10 mouse cellular contexts compared by ENCODE assay signal in the genomic region with DNA sequence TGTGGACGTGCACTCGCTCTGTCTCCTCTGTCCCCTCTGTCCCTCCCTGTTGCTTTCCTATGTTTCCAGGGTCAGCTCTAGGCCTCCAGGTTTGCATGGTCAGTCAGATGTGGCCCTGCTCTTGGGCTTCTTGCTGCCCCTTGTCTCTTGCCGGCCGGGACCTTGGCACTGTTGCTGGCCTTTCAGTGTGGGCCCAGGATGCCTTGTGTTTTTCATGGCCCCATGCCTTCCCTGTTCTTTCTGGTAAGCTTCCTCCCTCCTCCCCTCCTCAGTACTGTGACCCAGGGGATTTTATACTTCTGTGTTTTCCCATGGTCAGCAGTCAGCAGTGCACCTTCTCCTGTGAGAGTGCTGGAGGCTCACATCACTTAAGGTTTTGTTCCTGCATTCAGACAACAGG. TPM values are rescaled to one million over a fixed set of nuclear protein-coding genes. Genes with fewer than 3 reads are reported as not detected.
A peak's percentile ranks its signal among the peaks of the same experiment; 100 is the strongest.
DNase-seq lines count a peak whose midpoint lies in the region; ATAC-seq lines count a peak whose summit lies in the region.
"Had no signal": no experiment of that assay in that cellular context is flagged by ENCODE, and none has a peak within 500 bp of the region (broad histone marks: within the 10 kb centered on the region; RNA-seq: fewer than 3 reads in every experiment).

No protein-coding gene starts in this region.

- ATAC-seq in midbrain, embryonic 13.5 days, result no peak
- no peak for ATAC-seq in midbrain, embryonic 16.5 days
- ATAC-seq in kidney, embryonic 16.5 days (ENCODE audit: low FRiP score, low TSS enrichment), result 0 out of 2 replicates have a peak, but pooled peaks have one; percentile 25
- ATAC-seq in stomach, embryonic 16.5 days (ENCODE audit: insufficient read depth, low FRiP score), result no peak

- WGBS in midbrain, embryonic 13.5 days, result 14% methylated on average over 4 of the region's 4 CpGs
- 18% methylated on average over 4 of the region's 4 CpGs for WGBS in midbrain, embryonic 16.5 days
- WGBS in kidney, embryonic 16.5 days, result 26% methylated on average over 4 of the region's 4 CpGs
- WGBS in stomach, embryonic 16.5 days, result 42% methylated on average over 4 of the region's 4 CpGs

- peak; percentile 95 for DNase-seq in heart, adult 11 months
- DNase-seq in heart, adult 8-10 months (ENCODE audit: low spot score), result no peak
- DNase-seq in testis, postnatal 10 days (ENCODE audit: low spot score), result no peak
- DNase-seq in Muller cell, postnatal 12 days (ENCODE audit: inconsistent ontology term), result no peak
- DNase-seq: left cerebral cortex, postnatal 4 days had no signal

- H3K9me3 ChIP-seq in midbrain, embryonic 13.5 days, result 0 out of 2 replicates have a peak, but pooled peaks cover 4% of the 10 kb centered on the region
- H3K9me3 ChIP-seq in midbrain, embryonic 16.5 days (replicated peaks; ENCODE audit: control insufficient read depth, low read length, poor library complexity, severe bottlenecking), result no peaks in the 10 kb centered on the region
- no peaks in the 10 kb centered on the region for H3K9me3 ChIP-seq in kidney, embryonic 16.5 days (ENCODE audit: low read length)
- no peaks in the 10 kb centered on the region for H3K9me3 ChIP-seq in stomach, embryonic 16.5 days (replicated peaks; ENCODE audit: control insufficient read depth, low read length)
- H3K9me3 ChIP-seq: megakaryocyte, embryonic 14.5 days had no signal

- H3K9ac ChIP-seq in midbrain, embryonic 13.5 days (replicated peaks), result peak overlapping the region; percentile 19; the same call in 1 of the 2 replicates
- H3K9ac ChIP-seq in midbrain, embryonic 16.5 days (ENCODE audit: low read depth, low read length), result no peak overlapping the region
- H3K9ac ChIP-seq in kidney, embryonic 16.5 days (replicated peaks; ENCODE audit: low read length), result no peak overlapping the region
- peak overlapping the region; percentile 48 for H3K9ac ChIP-seq in stomach, embryonic 16.5 days (ENCODE audit: low read length)

- H3K4me2 ChIP-seq in midbrain, embryonic 13.5 days (replicated peaks), result peak overlapping the region; percentile 15; the same call in 1 of the 2 replicates
- no peak overlapping the region for H3K4me2 ChIP-seq in midbrain, embryonic 16.5 days (ENCODE audit: low read length)
- H3K4me2 ChIP-seq in kidney, embryonic 16.5 days (replicated peaks; ENCODE audit: low read depth, low read length), result no peak overlapping the region
- no peak overlapping the region; the same call in 1 of the 2 replicates for H3K4me2 ChIP-seq in stomach, embryonic 16.5 days (ENCODE audit: low read depth, low read length)

- H3K27me3 ChIP-seq in midbrain, embryonic 13.5 days, result no peaks in the 10 kb centered on the region
- no peaks in the 10 kb centered on the region for H3K27me3 ChIP-seq in midbrain, embryonic 16.5 days (ENCODE audit: control insufficient read depth, insufficient read depth, low read depth, low read length)
- H3K27me3 ChIP-seq in kidney, embryonic 16.5 days (ENCODE audit: insufficient read depth, low read length), result no peaks in the 10 kb centered on the region
- H3K27me3 ChIP-seq in stomach, embryonic 16.5 days (ENCODE audit: control insufficient read depth, insufficient read depth, low read length), result no peaks in the 10 kb centered on the region
- H3K27me3 ChIP-seq: megakaryocyte, embryonic 14.5 days had no signal

- H3K4me3 ChIP-seq in midbrain, embryonic 13.5 days (replicated peaks), result no peak overlapping the region
- no peak overlapping the region for H3K4me3 ChIP-seq in midbrain, embryonic 16.5 days (ENCODE audit: low read depth, low read length)
- no peak overlapping the region for H3K4me3 ChIP-seq in kidney, embryonic 16.5 days (ENCODE audit: low read length)
- H3K4me3 ChIP-seq in stomach, embryonic 16.5 days (replicated peaks; ENCODE audit: low read length), result no peak overlapping the region
- H3K4me3 ChIP-seq: megakaryocyte, embryonic 14.5 days had no signal

- H3K27ac ChIP-seq in midbrain, embryonic 13.5 days, result 0 out of 2 replicates have a peak overlapping the region, but pooled peaks have one; percentile 25
- H3K27ac ChIP-seq in midbrain, embryonic 16.5 days (ENCODE audit: low read length), result no peak overlapping the region
- peak overlapping the region; percentile 19; the same call in 1 of the 2 replicates for H3K27ac ChIP-seq in kidney, embryonic 16.5 days (ENCODE audit: low read length)
- peak overlapping the region; percentile 52 for H3K27ac ChIP-seq in stomach, embryonic 16.5 days (ENCODE audit: low read length)

- peaks cover 64% of the 10 kb centered on the region for H3K4me1 ChIP-seq in midbrain, embryonic 13.5 days (replicated peaks)
- peaks cover 45% of the 10 kb centered on the region for H3K4me1 ChIP-seq in midbrain, embryonic 16.5 days (ENCODE audit: control insufficient read depth, insufficient read depth, low read length)
- peaks cover 49% of the 10 kb centered on the region for H3K4me1 ChIP-seq in kidney, embryonic 16.5 days (ENCODE audit: insufficient read depth, low read length)
- H3K4me1 ChIP-seq in stomach, embryonic 16.5 days (ENCODE audit: control insufficient read depth, insufficient read depth, low read length), result peaks cover 59% of the 10 kb centered on the region

- H3K36me3 ChIP-seq in midbrain, embryonic 13.5 days, result peaks cover 10% of the 10 kb centered on the region
- no peaks in the 10 kb centered on the region for H3K36me3 ChIP-seq in midbrain, embryonic 16.5 days (ENCODE audit: control insufficient read depth, insufficient read depth, low read length)
- H3K36me3 ChIP-seq in kidney, embryonic 16.5 days (ENCODE audit: insufficient read depth, low read length), result no peaks in the 10 kb centered on the region; the same call in 1 of the 2 replicates
- H3K36me3 ChIP-seq in stomach, embryonic 16.5 days (ENCODE audit: control insufficient read depth, insufficient read depth, low read length), result 0 out of 2 replicates have a peak, but pooled peaks cover 4% of the 10 kb centered on the region

RNA-seq across cellular contexts. Expression of a gene that starts 7.6 kb away (rescaled TPM):
- total RNA-seq in heart, adult 8-10 months (2022), result 10 to 100 TPM; 12.1 to 14.7 (median 13.9) TPM
- 18.2 and 19.2 TPM in 2 replicates for polyA plus RNA-seq in midbrain, embryonic 13.5 days (2015; fragmentation: Nextera tagmentation; extraction: Ambion mirVana)
- 22.1 and 24.5 TPM in 2 replicates for polyA plus RNA-seq in midbrain, embryonic 16.5 days (2015; fragmentation: Nextera tagmentation; extraction: Ambion mirVana)
- polyA plus RNA-seq in kidney, embryonic 16.5 days (2015; fragmentation: Nextera tagmentation; extraction: Ambion mirVana), result 7.4 and 8.8 TPM in 2 replicates
- 11.6 and 12.1 TPM in 2 replicates for polyA plus RNA-seq in stomach, embryonic 16.5 days (2015; fragmentation: Nextera tagmentation; extraction: Ambion mirVana)

RNA-seq across cellular contexts. Expression of a gene that starts 42.5 kb away (rescaled TPM):
- total RNA-seq in heart, adult 8-10 months (2022), result 10 to 100 TPM in 1 of 4 experiments, 1 to 10 TPM in 3; 7.6 to 10.2 (median 9.5) TPM
- 1.7 and 2.4 TPM in 2 replicates for polyA plus RNA-seq in midbrain, embryonic 13.5 days (2015; fragmentation: Nextera tagmentation; extraction: Ambion mirVana)
- polyA plus RNA-seq in midbrain, embryonic 16.5 days (2015; fragmentation: Nextera tagmentation; extraction: Ambion mirVana), result 0.95 and 1.1 TPM in 2 replicates
- polyA plus RNA-seq in kidney, embryonic 16.5 days (2015; fragmentation: Nextera tagmentation; extraction: Ambion mirVana), result 3.2 and 3.4 TPM in 2 replicates
- polyA plus RNA-seq in stomach, embryonic 16.5 days (2015; fragmentation: Nextera tagmentation; extraction: Ambion mirVana), result 2.1 and 2.7 TPM in 2 replicates

RNA-seq across cellular contexts. Expression of a gene that starts 53.2 kb away (rescaled TPM):
- total RNA-seq in heart, adult 8-10 months (2022), result 10 to 100 TPM; 19.8 to 30.3 (median 23.0) TPM
- 5.3 and 5.5 TPM in 2 replicates for polyA plus RNA-seq in midbrain, embryonic 13.5 days (2015; fragmentation: Nextera tagmentation; extraction: Ambion mirVana)
- 8.0 and 10.6 TPM in 2 replicates for polyA plus RNA-seq in midbrain, embryonic 16.5 days (2015; fragmentation: Nextera tagmentation; extraction: Ambion mirVana)
- 20.6 and 24.4 TPM in 2 replicates for polyA plus RNA-seq in kidney, embryonic 16.5 days (2015; fragmentation: Nextera tagmentation; extraction: Ambion mirVana)
- 34.9 and 39.3 TPM in 2 replicates for polyA plus RNA-seq in stomach, embryonic 16.5 days (2015; fragmentation: Nextera tagmentation; extraction: Ambion mirVana)

Comparison
In these comparisons a context has a peak if more than half of its experiments do, and no peak if none do; other contexts are left out.
1. H3K9ac ChIP-seq: peak in midbrain, embryonic 13.5 days (single experiment) and stomach, embryonic 16.5 days (single experiment); none in midbrain, embryonic 16.5 days (single experiment) and kidney, embryonic 16.5 days (single experiment).